Mouse (Mus musculus): ENCODE measurements at regions not wholly inside any gene's neighbourhood (a gene's known extent, or its start where the extent isn't known, plus 50 kb on each side); places are given as distances from the start of the nearest gene placed in this dataset.

DNA sequence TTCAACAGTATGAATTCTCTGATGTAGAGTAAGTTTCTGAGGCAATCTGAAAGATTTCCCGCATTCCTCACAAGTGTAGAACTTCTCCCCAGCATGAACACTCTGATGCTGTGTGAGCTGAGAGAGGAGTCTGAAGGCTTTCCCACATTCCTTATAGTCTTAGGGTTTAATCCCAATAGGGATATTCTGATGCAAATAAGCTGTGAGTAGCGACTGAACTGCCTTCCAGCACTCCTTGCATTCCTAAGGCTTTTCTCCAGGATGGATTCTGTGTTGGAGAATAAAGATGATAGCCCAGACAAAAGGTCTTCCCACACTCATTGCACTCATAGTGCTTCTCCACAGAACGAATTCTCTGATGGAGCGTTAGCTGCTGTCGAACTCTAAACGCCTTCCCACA, 152.6 kb upstream of the Api5 start:
- no peak for DNase-seq

- no peak for DNase-seq
Observed at GRCm38 (mm10) chr2:94587255-94587654, 149.3 kb upstream of the Api5 start.

GRCm38 (mm10) chr2:94571646-94572045, 133.7 kb upstream of the Api5 start:
- DNase-seq = no peak

DNA sequence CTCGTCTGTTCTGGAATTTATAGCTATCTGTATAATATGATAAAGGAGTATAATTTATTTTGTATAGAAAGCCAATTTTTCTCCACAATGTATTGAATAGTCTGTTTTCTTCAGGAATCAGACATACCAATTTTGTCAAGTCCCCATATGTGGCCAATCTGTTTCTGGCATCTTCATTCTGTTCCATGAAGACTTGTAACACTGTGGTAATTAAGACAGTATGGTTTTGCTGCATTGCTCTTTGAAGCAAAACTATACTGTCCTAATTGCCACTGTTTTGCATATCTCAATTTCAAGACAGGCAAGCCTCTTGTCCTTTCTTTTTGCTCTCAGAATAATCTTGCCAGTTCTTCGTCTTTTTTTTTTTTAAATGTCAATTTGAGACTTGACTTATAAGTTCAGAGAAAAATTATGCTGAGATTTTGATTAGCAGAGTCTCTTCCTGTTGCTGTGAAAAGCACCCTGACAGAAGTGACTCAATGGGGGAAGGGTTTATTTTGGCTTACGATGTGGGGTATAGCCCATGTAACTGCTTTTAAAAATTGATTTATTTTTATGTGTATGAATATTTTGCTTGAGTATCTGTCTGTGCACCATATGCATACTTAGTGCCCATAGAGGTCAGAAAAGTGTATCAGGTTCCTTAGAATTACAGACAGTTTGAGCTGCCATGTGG, 103.4 kb upstream of the Api5 start:
- DNase-seq = no peak

DNA sequence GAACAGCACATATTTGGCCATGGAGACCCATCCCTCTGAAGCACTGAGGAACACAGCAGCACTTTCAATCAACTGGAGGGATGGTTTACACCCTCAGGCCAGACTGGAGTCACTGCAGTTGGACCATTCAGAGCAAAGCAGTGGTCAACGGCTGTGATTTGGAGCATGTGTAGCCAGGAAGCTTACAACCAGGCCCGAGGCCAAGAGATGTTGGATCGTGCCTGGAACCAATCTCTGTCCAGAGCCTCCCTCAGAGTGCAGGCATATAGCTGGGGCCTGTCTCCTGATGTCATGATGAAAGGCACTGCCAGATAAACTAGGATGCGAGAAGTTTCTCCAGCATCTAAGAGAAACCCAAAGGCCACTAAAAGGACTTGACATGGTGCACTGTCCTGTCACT, 98.7 kb upstream of the Api5 start:
- DNase-seq = no peak

GRCm38 (mm10) chr2:94531175-94531574, 93.2 kb upstream of the Api5 start:
- no peak for DNase-seq

GRCm38 (mm10) chr2:94524536-94524935, 86.6 kb upstream of the Api5 start:
- DNase-seq = peak; percentile 8

GRCm38 (mm10) chr2:94516866-94517265, 78.9 kb upstream of the Api5 start:
- DNase-seq = no peak

- no peak for DNase-seq
Observed at GRCm38 (mm10) chr2:94512027-94512426, 74.1 kb upstream of the Api5 start.

DNA sequence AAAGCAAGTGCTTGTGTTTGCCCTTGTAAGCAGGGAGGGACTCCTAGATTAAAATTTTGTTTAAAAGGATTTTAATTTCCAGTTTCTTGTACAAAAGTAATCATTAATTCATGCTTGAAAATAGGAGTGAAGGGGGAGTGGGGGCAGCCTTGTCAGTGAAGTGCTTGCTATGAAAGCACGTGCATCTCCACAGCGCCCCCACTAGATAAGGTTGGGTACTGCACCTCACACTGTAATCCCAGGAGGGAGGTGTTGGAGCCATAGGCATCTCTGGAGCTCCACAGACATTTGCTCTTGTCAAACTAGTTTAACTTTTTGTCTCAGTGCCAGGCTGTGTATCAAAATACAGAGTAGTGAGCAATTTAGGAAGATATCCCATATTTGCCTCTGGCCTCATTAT, 62.7 kb upstream of the Api5 start:
- DNase-seq = no peak

- no peak for DNase-seq
Observed at GRCm38 (mm10) chr2:94498516-94498915, 60.6 kb upstream of the Api5 start.

Small RNA genes in the stretch of these regions (microRNA-seq; reads per million reads assigned to microRNA genes)
- gene Gm44461 = 0 reads per million in 2 experiments

Data from adrenal gland, adult 8-10 months (tissue).